Mouse (Mus musculus) kidney, adult 8-10 months (tissue): ENCODE results near the gene Mtus2.
"Not testable (repeated sequence)": the region's sequence is repeated elsewhere in the genome, so short reads cannot be mapped to it uniquely, and the experiment has no call there.

ENCODE experiments used
- DNase-seq, 2 experiments: peaks; one replicate each; pipeline ENCODE4 v3.0.0; 2022

Mtus2 gene

DNA sequence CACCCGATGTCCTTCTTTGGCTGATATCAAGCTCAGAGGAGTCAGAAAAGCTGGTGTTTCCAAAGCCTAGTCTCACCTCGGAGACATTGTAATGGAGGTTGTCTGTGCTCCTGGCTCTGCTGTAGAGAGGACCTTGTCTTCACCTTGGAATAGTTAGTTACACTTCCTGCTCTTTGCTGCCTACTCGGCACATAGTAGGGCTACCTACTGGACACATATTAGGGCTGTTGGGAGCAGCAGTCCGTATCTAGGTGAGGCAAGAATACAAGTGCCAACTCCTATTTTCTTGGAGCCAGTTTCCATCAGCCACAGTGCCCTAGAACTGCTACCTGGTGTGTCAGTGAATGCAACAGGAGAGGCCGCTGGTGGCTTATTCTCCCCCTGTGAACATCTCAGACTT is 330.4 kb downstream of the Mtus2 start:
- no peak for DNase-seq

DNA sequence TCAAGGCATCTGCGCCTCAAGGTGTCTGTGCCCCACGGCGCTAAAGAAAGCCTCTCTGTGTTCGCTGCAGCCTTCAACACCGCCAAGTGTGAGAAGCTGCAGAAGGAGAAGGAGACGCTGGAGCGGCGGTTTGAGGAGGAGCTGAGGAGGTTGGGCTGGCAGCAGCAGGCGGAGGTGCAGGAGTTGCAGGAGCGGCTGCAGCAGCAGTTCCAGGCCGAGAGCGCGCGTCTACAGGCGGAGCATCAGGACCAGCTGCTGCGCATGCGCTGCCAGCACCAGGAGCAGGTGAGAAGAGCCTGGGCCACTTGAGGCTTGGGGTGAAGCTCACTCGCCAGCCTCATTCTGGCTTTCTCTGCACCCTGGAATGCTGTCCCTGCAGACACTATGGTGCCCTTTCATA is 331.7 kb downstream of the Mtus2 start:
- no peak for DNase-seq

DNA sequence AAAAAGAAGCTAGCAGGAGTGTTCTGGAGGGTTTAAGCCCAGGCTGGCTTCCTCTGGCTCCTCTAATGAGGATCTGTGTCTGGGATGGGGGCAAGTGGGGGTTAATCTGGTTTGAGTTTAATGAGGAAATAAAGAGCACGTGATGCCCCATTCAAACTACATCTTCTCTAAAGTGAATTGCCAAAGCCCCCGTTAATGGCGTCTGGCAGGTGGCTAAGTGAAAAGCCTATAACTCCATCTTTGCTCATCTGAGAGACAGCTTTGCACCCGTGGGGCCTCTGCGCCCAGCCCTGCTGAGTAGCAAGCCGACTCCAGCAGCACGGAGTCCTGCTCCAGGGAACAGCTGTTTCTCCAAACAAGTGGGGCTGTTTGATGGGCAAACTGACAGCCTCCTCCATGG is 332.8 kb downstream of the Mtus2 start:
- DNase-seq, result no peak

DNA sequence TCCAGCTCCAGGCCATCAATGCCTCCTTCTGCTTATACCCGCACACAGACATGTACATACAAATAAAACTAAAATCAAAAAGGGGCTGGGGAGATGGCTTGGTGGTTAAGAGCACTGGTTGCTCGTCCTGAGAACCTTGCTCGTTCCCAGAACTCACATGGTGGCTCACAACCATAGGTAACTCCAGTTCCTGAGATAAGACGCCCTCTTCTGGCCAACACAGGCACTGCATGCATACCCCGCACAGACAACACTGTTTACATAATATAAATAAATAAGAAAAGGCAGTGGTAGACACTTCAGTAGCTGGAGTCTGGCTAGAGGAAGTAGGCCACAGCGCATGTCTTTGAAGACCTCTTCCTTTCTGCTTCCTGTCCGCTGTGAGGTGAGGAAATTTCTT is 335.7 kb downstream of the Mtus2 start:
- no peak for DNase-seq

DNA sequence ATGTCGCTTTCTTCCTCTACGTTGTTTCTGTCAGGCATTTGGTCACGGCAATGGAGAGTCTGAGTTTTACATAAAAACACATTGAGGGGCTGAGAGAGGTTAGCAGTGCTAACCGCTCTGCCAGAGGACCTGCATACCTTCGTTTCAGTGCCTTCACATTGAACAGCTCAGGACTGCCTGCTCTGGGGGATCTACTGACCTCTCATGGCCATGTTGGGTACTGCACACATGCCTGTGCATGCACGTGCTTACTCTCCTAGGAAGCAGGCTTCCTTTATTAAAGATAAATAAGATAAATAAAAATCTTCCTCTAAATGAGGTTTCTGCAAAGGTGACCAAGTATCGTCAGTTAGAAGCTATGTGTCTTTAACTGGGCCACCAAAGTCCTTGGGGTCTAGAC is 336.2 kb downstream of the Mtus2 start:
- no peak for DNase-seq

DNA sequence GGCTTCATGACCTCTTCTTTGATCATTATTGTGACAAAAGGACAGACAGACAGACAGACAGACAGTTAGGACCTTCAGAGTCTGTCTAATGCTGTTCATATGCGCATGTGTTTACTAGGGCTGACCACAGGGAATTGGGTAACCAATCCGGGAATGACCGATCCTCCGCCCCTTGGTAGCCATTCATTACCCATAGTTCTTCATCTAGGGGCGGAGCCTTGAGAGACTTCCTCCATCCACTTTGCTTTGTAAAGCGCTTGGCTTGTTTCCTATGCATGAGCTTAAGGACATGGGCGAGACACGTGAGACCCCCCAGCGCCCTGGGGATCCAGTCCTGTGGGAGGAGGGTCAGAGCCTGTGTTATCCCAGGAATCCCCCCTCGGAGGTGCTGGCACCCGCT is 345.8 kb downstream of the Mtus2 start:
- no peak for DNase-seq

DNA sequence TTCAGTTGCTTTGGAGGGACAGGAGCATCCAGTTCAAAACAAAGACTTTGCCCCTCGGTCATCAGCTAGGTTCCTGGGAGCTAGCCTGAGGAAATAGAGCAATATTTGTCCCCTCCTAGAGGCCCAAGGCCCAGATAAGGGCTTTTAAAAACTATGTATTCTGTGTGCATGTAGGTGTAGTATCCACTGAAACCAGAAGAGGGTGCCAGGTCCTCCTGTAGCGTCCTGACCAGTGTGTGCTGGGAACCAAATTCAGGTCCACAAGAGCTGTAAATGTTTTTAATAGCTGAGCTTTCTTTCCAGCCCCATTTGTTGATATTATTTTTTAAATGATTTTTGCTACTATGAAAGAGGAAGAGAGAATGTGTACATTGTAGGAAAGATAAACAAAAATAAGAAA is 347.0 kb downstream of the Mtus2 start:
- DNase-seq, result no peak

DNA sequence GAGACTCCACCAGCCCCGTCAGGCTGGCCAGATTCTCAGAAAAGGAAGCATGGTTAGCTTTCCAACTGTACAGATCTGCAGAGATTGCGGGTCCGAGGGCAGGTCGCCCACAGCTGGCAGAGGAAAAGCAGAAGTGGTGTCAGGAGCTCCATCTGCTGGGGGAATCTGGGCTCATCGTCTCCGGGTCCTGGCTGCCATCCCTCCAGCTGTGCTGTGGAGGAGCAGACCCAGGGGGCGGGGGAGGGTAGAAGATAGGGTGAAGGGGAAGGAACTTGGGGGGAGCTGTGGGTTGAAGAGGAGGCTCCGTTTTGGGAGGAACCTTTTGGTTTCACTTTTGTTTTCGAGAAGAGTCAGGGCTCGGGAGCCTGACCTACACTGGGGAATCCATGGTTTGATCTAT is 353.7 kb downstream of the Mtus2 start:
- no peak for DNase-seq

DNA sequence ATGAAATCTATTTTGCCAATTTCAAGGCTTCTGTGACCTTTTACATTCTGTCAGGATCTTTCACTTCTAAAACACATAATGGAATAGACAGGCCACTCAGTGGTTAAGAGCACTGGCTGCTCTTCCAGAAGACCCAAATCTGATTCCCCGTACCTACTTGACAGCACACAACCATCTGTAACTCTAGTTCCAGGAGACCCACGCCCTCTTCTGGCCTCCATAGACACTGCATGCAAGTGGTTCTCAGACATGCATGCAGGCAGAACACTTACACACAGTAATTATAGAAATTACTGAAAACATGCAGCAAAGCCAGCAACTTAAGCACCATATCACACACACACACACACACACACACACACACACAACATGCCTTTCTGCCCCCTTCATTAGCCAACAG is 355.3 kb downstream of the Mtus2 start:
- DNase-seq, result no peak

DNA sequence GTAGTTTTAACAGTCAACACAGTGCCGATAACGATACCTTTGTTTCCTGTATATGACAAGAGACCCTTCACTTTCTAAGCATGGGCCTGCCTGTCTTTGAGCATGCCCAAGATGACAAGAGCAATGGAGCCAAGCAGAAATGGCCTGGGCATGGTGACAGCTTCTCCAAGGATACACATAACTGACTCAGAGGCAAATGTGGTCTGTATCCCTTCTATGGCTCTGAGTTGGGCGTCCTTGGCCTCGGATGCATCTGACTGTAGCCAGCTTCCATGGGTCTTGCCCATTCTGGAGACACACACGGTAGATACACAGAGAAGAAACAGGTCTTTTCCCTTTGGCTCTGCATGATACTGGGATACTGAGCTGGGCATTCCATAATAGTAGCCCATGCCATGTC is 357.8 kb downstream of the Mtus2 start:
- DNase-seq, result no peak

DNA sequence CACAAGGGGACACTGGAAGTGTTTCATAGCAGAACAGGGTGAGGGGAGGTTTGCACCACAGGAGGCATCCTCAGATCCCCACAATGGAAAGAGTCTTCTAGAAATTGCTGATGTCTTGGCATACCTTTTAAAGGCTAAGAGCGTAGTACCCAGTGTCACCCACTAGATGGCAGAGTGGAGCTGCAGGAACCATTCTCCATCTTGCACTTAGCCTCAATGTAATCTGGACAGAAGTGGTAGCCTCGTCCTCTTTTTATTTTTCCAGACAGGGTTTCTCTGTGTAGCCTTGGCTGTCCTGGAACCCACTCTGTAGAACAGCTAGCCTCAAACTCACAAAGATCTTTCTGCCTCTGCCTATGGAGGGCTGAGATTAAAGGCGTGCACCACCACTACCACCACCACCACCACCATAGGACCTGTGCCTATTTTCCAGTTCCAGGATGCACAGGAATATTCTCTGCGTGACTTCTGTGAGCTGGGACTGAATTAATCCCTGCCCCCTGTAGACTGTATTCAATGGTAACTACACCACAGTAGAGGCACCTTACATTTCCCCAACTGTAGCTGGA is 368.3 kb downstream of the Mtus2 start:
- DNase-seq, result peak in 1 of 2 experiments; percentile 29

DNA sequence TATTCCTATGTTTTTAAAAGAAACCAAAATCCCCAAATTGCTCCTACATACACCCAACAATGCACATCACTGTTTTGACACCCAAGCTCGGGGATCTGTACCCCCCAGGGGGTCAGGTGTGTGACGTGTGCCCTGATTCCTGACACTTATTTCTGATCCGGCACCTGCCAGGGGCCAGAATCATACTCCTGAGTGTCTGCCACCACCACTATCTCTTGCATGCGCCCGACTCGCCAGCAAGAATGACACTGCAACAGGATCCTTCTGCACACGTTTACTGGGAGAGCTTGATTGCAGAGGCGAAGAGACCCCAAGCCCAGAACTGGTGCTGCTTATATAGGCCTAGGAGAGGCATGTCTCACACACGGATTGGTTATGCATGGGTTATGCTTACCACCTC is 369.2 kb downstream of the Mtus2 start:
- DNase-seq, result not testable (repeated sequence)

DNA sequence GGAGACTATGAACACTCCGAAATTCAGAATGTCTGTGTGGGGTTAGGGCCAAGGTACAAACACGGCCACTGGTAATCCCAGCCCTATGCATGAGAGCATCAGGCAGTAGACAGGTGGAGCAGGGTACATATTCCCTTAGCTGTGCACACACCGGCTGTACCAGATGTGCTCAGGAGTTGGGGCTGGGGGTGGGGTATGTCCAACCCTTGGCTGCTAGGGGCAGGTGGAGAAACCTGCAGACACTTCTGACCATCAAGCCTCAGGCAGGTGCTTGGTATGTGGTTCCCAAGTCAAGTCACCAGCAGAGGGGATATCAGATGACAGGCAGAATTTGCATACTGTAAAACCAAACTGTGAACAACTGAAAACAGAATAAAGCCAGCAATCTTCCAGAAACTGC is 371.9 kb downstream of the Mtus2 start:
- no peak for DNase-seq

DNA sequence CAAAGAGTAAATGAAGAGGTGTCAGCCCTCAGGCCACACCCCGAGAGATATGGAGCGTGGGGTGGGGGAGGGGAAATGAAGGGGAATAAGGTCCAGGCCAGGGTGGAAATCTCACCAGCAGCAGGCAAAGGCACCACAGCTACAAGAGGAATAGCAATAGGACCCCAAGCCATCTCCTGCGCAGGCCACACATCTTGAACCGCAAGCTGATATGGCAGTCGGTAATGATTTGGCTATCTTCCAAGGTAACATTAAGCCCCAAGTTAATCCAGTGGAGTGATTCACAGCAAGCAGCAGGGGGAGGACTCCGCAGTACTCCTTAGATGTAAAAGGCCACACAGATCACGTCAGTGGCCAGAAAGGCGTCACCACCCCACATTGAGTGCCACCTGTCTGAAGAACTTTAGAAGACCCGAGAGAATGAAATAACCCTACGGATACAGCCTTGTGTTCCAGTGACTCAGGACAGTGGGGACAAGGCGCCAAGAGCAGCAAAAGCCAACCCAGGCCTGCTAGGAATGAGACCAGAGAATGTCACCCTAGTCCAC is 374.2 kb downstream of the Mtus2 start:
- no peak for DNase-seq

DNA sequence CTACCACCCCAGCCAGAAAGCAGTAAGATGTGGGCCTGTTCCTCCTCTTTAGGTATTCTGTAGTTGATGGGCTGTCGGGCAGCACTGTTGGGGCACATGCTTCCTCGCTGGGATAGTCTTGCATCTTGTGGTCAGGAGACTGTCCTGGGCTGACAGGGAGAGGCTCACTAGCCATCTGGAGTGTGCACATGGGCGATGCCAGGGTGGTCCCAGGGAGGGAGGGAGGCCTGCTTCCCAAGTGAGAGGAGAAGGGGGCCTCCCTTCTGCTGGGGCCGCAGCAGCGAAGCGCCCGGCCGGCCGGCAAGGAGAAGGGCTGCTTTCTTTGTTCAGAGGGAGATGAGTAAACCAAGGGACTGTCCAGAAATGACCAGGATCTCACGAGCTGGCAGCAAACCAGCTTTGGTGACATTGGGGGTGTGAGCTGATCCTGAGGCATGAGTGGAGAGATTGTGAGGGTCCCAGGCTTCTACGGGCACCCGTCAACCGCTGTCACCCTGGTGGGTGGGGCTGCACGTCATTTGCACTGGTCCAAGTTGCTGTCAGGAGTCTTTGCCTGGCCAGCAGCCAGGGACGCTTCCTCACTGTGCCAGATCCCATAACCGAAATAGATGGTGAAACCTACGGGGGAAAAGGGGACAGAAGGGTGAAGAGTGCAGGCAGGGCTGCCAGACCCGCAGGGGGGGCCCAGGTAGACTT is 375.0 kb downstream of the Mtus2 start:
- DNase-seq, result no peak

DNA sequence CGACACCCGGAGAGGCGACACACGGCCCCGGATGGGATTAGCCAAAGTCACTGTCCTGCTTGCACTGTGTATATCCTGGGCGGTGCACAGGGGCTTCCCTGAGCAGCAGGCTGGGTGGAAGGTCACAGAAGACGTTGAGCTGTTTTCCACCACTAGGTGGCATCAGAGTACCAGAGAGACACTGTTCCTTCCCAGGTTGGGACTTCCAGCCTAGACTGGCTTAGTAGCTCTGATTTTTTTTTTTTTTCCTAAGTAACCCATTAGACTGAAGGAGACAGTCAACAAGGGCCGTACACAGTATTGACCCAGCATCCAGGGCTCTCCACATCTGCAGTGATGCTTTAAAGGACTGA is 375.5 kb downstream of the Mtus2 start:
- DNase-seq, result peak; percentile 62 to 77

DNA sequence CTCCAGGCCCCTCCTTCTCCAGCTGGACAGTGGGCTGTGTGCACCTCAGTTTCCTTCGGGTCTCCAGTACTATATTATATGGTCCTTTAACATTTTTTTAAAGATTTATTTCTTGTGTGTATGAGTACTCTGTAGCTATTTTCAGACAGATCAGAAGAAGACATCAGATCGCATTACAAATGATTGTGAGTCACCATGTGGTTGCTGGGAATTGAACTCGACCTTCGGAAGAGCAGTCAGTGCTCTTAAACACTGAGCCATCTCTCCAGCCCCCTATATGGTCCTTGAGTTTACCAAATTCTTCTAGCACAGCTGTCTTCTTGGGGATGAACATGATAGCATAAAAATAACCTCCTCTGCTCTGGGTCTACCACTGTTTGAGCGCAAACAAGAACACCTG is 382.0 kb downstream of the Mtus2 start:
- no peak for DNase-seq

DNA sequence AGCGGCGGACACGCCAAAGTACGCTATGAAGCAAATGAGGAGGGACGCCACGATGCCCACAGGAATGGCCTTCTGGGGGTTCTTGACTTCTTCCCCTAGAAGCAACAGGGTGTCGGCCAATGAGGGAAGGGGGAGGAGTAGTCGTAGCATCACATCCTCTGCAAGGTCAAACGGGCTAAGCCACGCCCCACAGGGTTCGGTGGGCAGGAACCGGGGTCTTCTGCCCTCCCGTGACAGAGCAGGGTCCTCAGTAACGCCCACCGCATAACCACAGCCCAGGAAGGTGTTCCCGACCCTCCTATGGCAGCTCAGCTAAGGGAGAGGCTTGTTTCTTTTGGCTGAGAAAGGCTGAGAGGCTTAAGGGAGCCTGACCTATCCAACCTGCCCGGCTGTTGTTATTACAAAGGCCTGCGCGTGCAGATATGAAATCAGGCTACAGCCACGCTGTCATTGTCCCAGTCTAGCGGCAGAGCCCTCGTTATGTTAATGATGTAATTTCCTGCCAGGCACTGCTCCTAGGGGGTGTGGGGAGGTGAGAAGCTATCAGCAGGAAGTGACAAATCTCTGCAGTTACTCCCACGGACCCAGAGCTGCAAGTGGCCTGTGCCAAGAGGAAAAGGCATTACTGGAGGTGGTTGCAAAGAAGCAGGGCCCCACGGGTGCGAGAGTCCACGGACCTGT is 385.1 kb downstream of the Mtus2 start:
- peak; percentile 26 to 34 for DNase-seq

DNA sequence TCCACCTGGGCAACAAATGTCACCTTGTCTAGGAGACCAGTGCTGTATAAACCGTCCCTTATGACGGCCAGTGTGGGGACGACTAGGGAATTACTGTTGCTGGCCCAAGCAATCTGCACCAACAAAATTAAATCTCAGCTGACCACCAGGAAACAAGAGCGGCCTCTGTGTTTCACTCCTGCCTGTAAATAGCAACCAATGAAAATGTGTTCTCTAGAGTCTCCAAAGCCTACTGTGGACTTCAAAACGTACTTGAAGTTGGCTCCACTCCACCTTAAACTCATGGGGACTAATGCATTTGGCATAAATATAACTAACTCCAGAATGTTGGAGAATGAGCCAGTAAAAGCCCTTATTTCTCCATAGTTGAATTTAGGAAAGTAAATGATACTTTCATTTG is 387.3 kb downstream of the Mtus2 start:
- DNase-seq, result no peak

DNA sequence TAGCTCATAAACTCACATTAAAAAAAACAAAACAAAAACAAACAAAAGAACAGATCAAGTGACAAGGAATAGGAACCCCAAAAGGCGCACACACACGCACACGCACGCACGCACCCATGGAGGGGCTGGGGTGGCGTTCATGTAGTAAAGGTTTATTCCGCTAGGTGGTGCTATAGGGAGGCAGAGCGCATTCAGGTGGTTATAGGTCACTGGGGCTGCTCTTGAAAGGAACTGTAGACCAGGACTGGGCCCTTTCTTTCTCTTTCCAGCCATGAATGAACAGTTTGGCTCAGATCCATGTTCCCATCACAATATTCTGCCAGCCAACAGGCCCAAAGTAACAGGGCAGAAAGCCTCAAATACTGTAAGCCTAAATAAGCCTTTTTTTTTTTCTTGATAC is 389.4 kb downstream of the Mtus2 start:
- no peak for DNase-seq

DNA sequence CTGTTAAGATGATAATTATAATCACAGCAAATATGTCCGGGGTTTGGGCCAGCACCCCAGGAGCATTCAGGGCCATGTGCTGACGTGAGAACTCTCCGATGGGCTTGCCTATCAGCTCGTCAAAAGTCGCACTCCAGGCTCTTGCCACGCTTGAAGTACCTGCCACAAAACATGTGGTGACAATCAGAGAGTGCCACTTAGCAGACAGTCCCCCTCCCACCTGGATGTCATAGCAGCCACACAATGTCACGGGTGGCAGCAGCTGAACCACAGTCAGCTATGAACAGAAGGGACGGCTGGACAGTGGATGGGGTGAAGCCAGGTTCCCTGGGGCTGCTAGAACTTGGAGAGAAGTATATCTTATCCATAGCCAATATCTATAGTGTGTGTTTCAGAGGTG is 391.0 kb downstream of the Mtus2 start:
- DNase-seq, result no peak

DNA sequence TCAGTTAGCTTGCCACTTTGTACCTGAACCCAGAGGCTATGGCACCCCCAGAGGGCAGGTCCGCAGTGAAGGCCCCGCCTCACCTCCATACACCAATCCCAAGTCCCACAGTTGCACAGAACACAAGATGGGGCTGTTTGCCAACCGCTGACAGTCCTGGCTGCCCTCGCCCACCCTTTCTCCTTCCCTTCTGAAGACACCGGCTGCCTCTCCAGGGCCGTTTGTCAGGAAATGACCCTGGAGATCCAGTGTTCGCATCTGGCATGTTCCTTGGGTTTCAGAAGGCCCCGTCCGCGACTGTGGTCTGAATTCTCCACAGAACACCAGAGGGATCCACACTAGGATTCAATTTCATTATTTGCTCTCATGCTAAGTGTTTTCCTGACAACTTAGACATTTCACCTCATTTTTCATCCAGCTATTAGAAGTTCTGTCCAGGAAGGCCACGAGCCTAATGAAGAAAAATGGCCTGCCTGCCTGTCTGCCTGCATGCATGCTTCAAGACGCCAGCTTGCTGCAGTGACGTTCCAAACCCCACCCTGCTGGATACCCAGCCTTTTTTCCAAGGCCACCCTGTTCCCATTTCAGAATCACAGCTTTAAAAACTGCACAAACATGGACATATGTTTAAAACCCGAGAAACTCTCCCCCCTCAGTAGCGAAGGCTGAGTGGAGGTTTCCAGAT is 392.3 kb downstream of the Mtus2 start:
- DNase-seq, result no peak

DNA sequence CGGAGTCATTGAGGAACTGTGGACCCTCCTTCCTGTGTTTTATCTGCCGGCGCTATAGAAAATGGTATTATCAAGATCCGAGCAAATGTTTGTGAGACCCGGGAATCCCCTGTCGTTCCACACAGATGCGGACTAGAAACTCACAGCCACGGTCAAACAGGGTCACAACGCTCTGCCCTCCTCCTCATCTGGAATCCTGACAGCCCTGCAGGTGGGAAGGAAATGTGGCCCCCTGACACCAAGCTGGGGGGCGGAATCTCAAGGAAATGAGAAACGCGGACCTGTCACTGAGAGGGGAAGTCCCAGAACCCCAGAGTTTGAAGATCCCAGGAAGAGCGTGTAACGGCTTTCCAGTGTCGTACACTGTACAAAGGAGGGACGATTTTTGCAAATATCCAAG is 396.3 kb downstream of the Mtus2 start:
- no peak for DNase-seq

DNA sequence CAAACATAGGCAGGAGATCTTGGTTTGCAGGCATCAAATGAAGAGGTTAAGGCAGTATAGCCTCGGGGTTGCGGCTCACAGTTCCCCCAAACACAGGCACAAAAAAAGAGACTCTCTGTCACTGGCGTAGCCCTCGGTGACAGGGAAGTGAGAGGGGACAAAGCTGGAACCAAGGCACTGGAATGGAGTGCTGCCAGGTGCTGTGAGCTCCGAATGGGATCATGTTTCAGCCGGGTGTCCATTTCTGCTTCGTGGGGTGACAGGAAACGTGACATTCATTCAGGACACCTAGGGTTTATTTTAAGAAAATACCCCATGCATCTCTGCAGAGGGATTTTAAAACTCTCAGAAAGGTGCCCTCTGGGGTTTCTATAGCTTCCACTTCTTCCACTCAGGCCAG is 397.4 kb downstream of the Mtus2 start:
- DNase-seq, result no peak
